Mouse (Mus musculus): ENCODE measurements around the gene Zfp280b. TPM values are rescaled to one million over a fixed set of nuclear protein-coding genes. Genes with fewer than 3 reads are reported as not detected.
"Not testable (repeated sequence)": the region's sequence is repeated elsewhere in the genome, so short reads cannot be mapped to it uniquely, and the experiment has no call there.

The Zfp280b gene
- polyA plus RNA-seq, 1 experiment from 2014 or later, result 11.6 TPM

DNA sequence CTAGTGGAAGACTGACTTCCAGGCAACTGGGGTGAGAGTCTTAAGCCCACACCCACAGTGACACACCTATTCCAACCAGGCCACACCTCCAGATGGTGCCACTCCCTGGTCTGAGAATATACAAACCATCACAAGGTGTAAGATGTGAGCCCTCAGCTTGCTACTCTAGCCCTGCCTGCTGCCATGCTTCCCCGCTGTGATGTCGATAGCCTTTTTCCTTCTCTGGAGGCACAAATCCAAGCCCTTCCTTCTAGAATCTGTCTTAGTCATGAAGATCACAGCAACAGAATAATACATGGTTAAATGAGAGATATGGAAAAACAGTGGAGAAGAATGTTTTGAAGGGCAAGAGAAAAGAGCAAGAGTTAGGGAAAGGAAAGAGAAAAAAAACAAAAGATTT, 44.6 kb downstream of the Zfp280b start:
- ATAC-seq (ENCODE audit: low FRiP score, low read depth); H3K4me2 ChIP-seq; H3K4me1 ChIP-seq (replicated peaks); H3K27ac ChIP-seq (replicated peaks); H3K36me3 ChIP-seq; H3K4me3 ChIP-seq; H3K27me3 ChIP-seq; H3K9me3 ChIP-seq; H3K9ac ChIP-seq: not testable (repeated sequence)
- WGBS, result 96% methylated on average over 2 of the region's 2 CpGs

Small RNA genes lying within 50 kb of the gene (microRNA-seq; reads per million reads assigned to microRNA genes)
- not detected for gene Mir6409

Other genes with a start within 250 kb of the Zfp280b start
- gene Gstt1, start 234.1 kb upstream of the Zfp280b start, polyA plus RNA-seq (2015; fragmentation: Nextera tagmentation; extraction: Ambion mirVana), result 14.8 and 15.4 TPM in 2 replicates
- gene Gstt4, start 210.1 kb upstream of the Zfp280b start, polyA plus RNA-seq (2015; fragmentation: Nextera tagmentation; extraction: Ambion mirVana), result not detected in 2 replicates
- gene Gstt2, start 195.2 kb upstream of the Zfp280b start, polyA plus RNA-seq (2015; fragmentation: Nextera tagmentation; extraction: Ambion mirVana), result 6.6 and 6.8 TPM in 2 replicates
- gene Mif, start 172.4 kb upstream of the Zfp280b start, polyA plus RNA-seq (2015; fragmentation: Nextera tagmentation; extraction: Ambion mirVana), result 1,663 and 1,704 TPM in 2 replicates
- gene Derl3, start 139.2 kb upstream of the Zfp280b start, polyA plus RNA-seq (2015; fragmentation: Nextera tagmentation; extraction: Ambion mirVana), result 1.7 and 2.0 TPM in 2 replicates
- 251 and 263 TPM in 2 replicates for gene Smarcb1, start 111.0 kb upstream of the Zfp280b start, polyA plus RNA-seq (2015; fragmentation: Nextera tagmentation; extraction: Ambion mirVana)
- gene Chchd10, start 99.5 kb upstream of the Zfp280b start, polyA plus RNA-seq (2015; fragmentation: Nextera tagmentation; extraction: Ambion mirVana), result 139 and 143 TPM in 2 replicates
- gene Mmp11, start 96.2 kb upstream of the Zfp280b start, polyA plus RNA-seq (2015; fragmentation: Nextera tagmentation; extraction: Ambion mirVana), result 18.2 and 18.4 TPM in 2 replicates
- 1.1 and 1.6 TPM in 2 replicates for gene Gm867, start 92.0 kb upstream of the Zfp280b start, polyA plus RNA-seq (2015; fragmentation: Nextera tagmentation; extraction: Ambion mirVana)
- gene Vpreb3, start 89.6 kb upstream of the Zfp280b start, polyA plus RNA-seq (2015; fragmentation: Nextera tagmentation; extraction: Ambion mirVana), result 0.35 and 1.2 TPM in 2 replicates
- not detected in 2 replicates for gene Gm5134, start 78.1 kb upstream of the Zfp280b start, polyA plus RNA-seq (2015; fragmentation: Nextera tagmentation; extraction: Ambion mirVana)
- gene Slc5a4b, start 78.3 kb downstream of the Zfp280b start, polyA plus RNA-seq (2015; fragmentation: Nextera tagmentation; extraction: Ambion mirVana), result not detected in 2 replicates
- gene Slc5a4a, start 114.8 kb downstream of the Zfp280b start, polyA plus RNA-seq (2015; fragmentation: Nextera tagmentation; extraction: Ambion mirVana), result 0.08 and 0.09 TPM in 2 replicates
- 321 and 338 TPM in 2 replicates for gene Prmt2, start 205.2 kb downstream of the Zfp280b start, polyA plus RNA-seq (2015; fragmentation: Nextera tagmentation; extraction: Ambion mirVana)
- 4.3 and 5.9 TPM in 2 replicates for gene S100b, start 221.2 kb downstream of the Zfp280b start, polyA plus RNA-seq (2015; fragmentation: Nextera tagmentation; extraction: Ambion mirVana)